Mouse (Mus musculus) ES-E14 (cell line): Measurements from ENCODE around the gene Ccl8. TPM values are rescaled to one million over a fixed set of nuclear protein-coding genes. Genes with fewer than 3 reads are reported as not detected.

ENCODE experiments used
- DNase-seq: peaks from one replicate; pipeline ENCODE4 v3.0.0-alpha.2; 2013; ENCODE audit warnings: low read depth, low spot score
- H3K27ac ChIP-seq: 2 replicates; pipeline ENCODE4 v1.5.1; 2012; ENCODE audit warnings: low read depth, mild to moderate bottlenecking, low read length, moderate library complexity, mixed read lengths; ENCODE audit not compliant: poor library complexity, insufficient read depth, severe bottlenecking
- H3K36me3 ChIP-seq: 2 replicates; pipeline ENCODE4 v1.6.1; 2012; ENCODE audit warnings: mild to moderate bottlenecking, low read length, moderate library complexity, mixed read lengths; ENCODE audit not compliant: control insufficient read depth, poor library complexity, insufficient read depth, severe bottlenecking
- H3K4me1 ChIP-seq, 2 experiments: fragments of 150-350 bp in 1 of 2; sonication (generic) in 1 of 2; 2 replicates each; pipeline ENCODE4 v1.6.1; 2012; ENCODE audit warnings: low read length in 2 of 2, mild to moderate bottlenecking in 1 of 2, mixed read lengths in 1 of 2; ENCODE audit not compliant: control insufficient read depth in 2 of 2, insufficient read depth in 2 of 2, poor library complexity in 1 of 2
- H3K4me3 ChIP-seq, 2 experiments: fragments of 150-350 bp in 1 of 2; sonication (generic) in 1 of 2; 2 replicates each; pipeline ENCODE4 v1.5.1; 2012; ENCODE audit warnings: low read length in 2 of 2, low read depth in 1 of 2, mild to moderate bottlenecking in 1 of 2, mixed read lengths in 1 of 2; ENCODE audit not compliant: insufficient read depth in 1 of 2, poor library complexity in 1 of 2, severe bottlenecking in 1 of 2
- H3K9ac ChIP-seq: 2 replicates; pipeline ENCODE4 v1.6.1; 2012; ENCODE audit warnings: low read depth, mild to moderate bottlenecking, low read length, mixed read lengths; ENCODE audit not compliant: poor library complexity, insufficient read depth, severe bottlenecking
- H3K9me3 ChIP-seq: fragments of 150-350 bp; sonication (generic); 2 replicates; pipeline ENCODE4 v1.6.1; 2012; ENCODE audit warnings: low read depth, mild to moderate bottlenecking, low read length; ENCODE audit not compliant: control insufficient read depth, insufficient read depth
- CHD2 ChIP-seq: IDR thresholded peaks from 2 replicates; pipeline ENCODE4 v1.6.1; 2014; ENCODE audit warnings: mild to moderate bottlenecking, low read depth, low read length, inconsistent platforms
- HCFC1 ChIP-seq: IDR thresholded peaks from 2 replicates; pipeline ENCODE4 v1.6.1; 2012; ENCODE audit warnings: low read length, inconsistent platforms, borderline replicate concordance; ENCODE audit not compliant: insufficient read depth
- MAFK ChIP-seq: IDR thresholded peaks from 2 replicates; pipeline ENCODE4 v1.6.1; 2014; ENCODE audit warnings: mild to moderate bottlenecking, low read depth, low read length, inconsistent platforms; ENCODE audit not compliant: insufficient read depth
- ZC3H11A ChIP-seq: IDR thresholded peaks from 2 replicates; pipeline ENCODE4 v1.6.1; 2012; ENCODE audit warnings: low read depth, mild to moderate bottlenecking, inconsistent platforms, low read length, borderline replicate concordance
- ZNF384 ChIP-seq: IDR thresholded peaks from 2 replicates; pipeline ENCODE4 v1.6.1; 2012; ENCODE audit warnings: low read depth, low read length, inconsistent platforms
- in situ Hi-C, 2 experiments: fragments of 600-800 bp; cut with MboI; formaldehyde crosslinking; loops; one replicate each; pipeline ENCODE4 v1.15.1; 2025; ENCODE audit warnings: low sequenced_read_pairs in 2 of 2, inconsistent platforms in 1 of 2; ENCODE audit not compliant: unreplicated experiment in 2 of 2
- total RNA-seq: library from RNA; depleted of rRNA; stranded (reverse); fragments of 300-350 nt; gene quantifications from 2 replicates; pipeline ENCODE4 v1.2.3, GENCODE M21; 2012

Gene Ccl8
- total RNA-seq, 1 experiment: not detected

GRCm38 (mm10) chr11:82110372-82111248 lies 4.4 kb upstream of the Ccl8 start:
- Histone ChIP-seq H3K27ac (no peak overlapping the region), H3K4me3 (no peak overlapping the region), H3K9me3 (no peaks in the 10 kb centered on the region), H3K4me1 (no peaks in the 10 kb centered on the region), H3K9ac (no peak overlapping the region), H3K36me3 (no peaks in the 10 kb centered on the region)
- no peak for DNase-seq
- TF ChIP-seq ZNF384 (no peak), ZC3H11A (no peak), CHD2 (no peak), MAFK (no peak), HCFC1 (no peak)
- in situ Hi-C loops: no loop called here

DNA sequence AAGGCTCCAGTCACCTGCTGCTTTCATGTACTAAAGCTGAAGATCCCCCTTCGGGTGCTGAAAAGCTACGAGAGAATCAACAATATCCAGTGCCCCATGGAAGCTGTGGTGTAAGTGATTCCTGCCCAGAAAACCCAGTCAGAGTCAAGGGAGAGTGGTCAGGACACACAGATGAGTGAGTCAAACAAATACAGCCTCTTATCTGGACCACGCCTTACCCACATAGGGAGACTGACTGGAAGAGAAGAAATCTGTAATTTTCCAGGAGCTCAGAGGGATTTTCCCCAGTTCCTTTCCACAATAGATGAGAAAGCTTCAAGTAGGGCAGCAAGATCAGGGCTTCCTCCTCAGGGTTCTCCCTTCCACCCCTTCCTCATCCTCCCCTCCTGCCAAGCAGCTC lies 1.1 kb downstream of the Ccl8 start:
- no peak overlapping the region for H3K27ac ChIP-seq
- in situ Hi-C loops: no loop called here

DNA sequence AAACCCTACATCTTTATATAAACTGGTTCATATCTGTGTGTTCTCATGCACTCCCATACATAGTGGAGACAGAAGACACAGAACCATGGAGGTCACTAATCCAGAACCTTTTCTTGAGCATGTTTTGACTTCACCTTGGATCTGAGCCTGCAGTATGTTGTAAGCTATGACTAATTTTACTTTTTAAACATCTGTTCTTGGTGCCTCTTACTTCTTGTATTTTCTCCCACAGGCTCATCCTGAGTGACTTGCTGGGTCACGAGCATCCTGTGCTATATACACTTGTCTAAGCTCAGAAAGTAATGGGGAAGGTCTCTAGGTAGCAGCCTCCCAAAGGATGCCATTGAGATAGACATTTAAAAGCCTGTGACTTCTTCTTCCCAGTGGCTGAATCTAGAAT lies 18.0 kb downstream of the Ccl8 start:
- H3K9me3 ChIP-seq: no peaks in the 10 kb centered on the region
- H3K36me3 ChIP-seq: no peaks in the 10 kb centered on the region
- H3K27ac ChIP-seq: no peak overlapping the region
- no peak for TF ChIP-seq HCFC1
- no peak for TF ChIP-seq CHD2
- no peak for TF ChIP-seq ZNF384
- no peak for TF ChIP-seq MAFK
- TF ChIP-seq ZC3H11A: no peak
- in situ Hi-C loops: no loop called here
- H3K4me3 ChIP-seq: no peak overlapping the region
- no peak for DNase-seq
- no peak overlapping the region for H3K9ac ChIP-seq
- no peaks in the 10 kb centered on the region for H3K4me1 ChIP-seq

More for the DNA sequence above, 1.1 kb downstream of the Ccl8 start:
- H3K9ac ChIP-seq: no peak overlapping the region
- H3K36me3 ChIP-seq: no peaks in the 10 kb centered on the region
- H3K9me3 ChIP-seq: no peaks in the 10 kb centered on the region
- no peaks in the 10 kb centered on the region for H3K4me1 ChIP-seq
- H3K4me3 ChIP-seq: no peak overlapping the region
- TF ChIP-seq MAFK (no peak), ZC3H11A (no peak), HCFC1 (no peak), ZNF384 (no peak), CHD2 (no peak)
- no peak for DNase-seq

GRCm38 (mm10) chr11:82136196-82136595 lies 21.2 kb downstream of the Ccl8 start:
- TF ChIP-seq ZNF384 (no peak), ZC3H11A (no peak), CHD2 (no peak)
- Histone ChIP-seq H3K27ac (no peak overlapping the region), H3K9ac (no peak overlapping the region), H3K36me3 (no peaks in the 10 kb centered on the region), H3K4me3 (no peak overlapping the region), H3K4me1 (no peaks in the 10 kb centered on the region), H3K9me3 (no peaks in the 10 kb centered on the region)
- in situ Hi-C loops: no loop called here
- no peak for DNase-seq

GRCm38 (mm10) chr11:82139492-82140094 lies 24.6 kb downstream of the Ccl8 start:
- Histone ChIP-seq H3K36me3 (no peaks in the 10 kb centered on the region), H3K27ac (no peak overlapping the region), H3K9me3 (no peaks in the 10 kb centered on the region), H3K4me1 (no peaks in the 10 kb centered on the region), H3K4me3 (no peak overlapping the region), H3K9ac (no peak overlapping the region)
- in situ Hi-C loops: no loop called here
- DNase-seq: no peak
- no peak for TF ChIP-seq CHD2
- TF ChIP-seq ZC3H11A: no peak
- TF ChIP-seq MAFK: no peak
- TF ChIP-seq HCFC1: no peak
- no peak for TF ChIP-seq ZNF384
